In genomic region chr14:17402751-17403479, GRCm38 (mm10) we compare ENCODE assay signal across 8 mouse cellular contexts.
DNase-seq lines count a peak whose midpoint lies in the region; ATAC-seq lines count a peak whose summit lies in the region.

No protein-coding gene starts in this region.

- no peaks in the 10 kb centered on the region for H3K36me3 ChIP-seq in lung, embryonic 15.5 days

- no peaks in the 10 kb centered on the region for H3K9me3 ChIP-seq in lung, embryonic 15.5 days

- no peak overlapping the region for H3K4me3 ChIP-seq in lung, embryonic 15.5 days

- peaks cover 5% of the 10 kb centered on the region for H3K4me1 ChIP-seq in lung, embryonic 15.5 days

- no peak overlapping the region for H3K27ac ChIP-seq in lung, embryonic 15.5 days

- 38% methylated on average over 7 of the region's 7 CpGs for WGBS in lung, embryonic 15.5 days

- no peak overlapping the region for H3K4me2 ChIP-seq in lung, embryonic 15.5 days

- no peaks in the 10 kb centered on the region for H3K27me3 ChIP-seq in lung, embryonic 15.5 days

- ATAC-seq in lung, embryonic 15.5 days (ENCODE audit: borderline replicate concordance, extremely low read depth, low FRiP score, low TSS enrichment), result peak; percentile 55; the same call in 1 of the 2 replicates

- H3K9ac ChIP-seq in lung, embryonic 15.5 days, result no peak overlapping the region

- DNase-seq in CD4-positive helper T cell, adult 2 months (ENCODE audit: low read depth, low spot score), result peak; percentile 34
- peak; percentile 69 for DNase-seq in ES-CJ7 (ENCODE audit: low read depth, low spot score)
- peak; percentile 74 to 77 for DNase-seq in cerebellum, postnatal 14 days
- DNase-seq in heart, adult 8-10 months (ENCODE audit: low spot score), result peak; percentile 26
- DNase-seq in kidney, postnatal 14 days, result peak; percentile 50
- peak; percentile 61 for DNase-seq in retina, adult 2 months (ENCODE audit: low read depth, low spot score)
- DNase-seq in ovary, adult 18-20 months (ENCODE audit: low spot score), result no peak
